Mouse (Mus musculus) ovary, postnatal 10 days (tissue): ENCODE results near the gene Sec63.

Experiments used
- DNase-seq: peaks from one replicate; pipeline ENCODE4 v3.0.0; 2022; ENCODE audit warnings: low spot score

Gene Sec63

GRCm38 (mm10) chr10:42863621-42864391 is 102.5 kb downstream of the Sec63 start:
- DNase-seq = peak; percentile 40

- DNase-seq = no peak
Measured at GRCm38 (mm10) chr10:42864696-42865095, 103.4 kb downstream of the Sec63 start.

DNA sequence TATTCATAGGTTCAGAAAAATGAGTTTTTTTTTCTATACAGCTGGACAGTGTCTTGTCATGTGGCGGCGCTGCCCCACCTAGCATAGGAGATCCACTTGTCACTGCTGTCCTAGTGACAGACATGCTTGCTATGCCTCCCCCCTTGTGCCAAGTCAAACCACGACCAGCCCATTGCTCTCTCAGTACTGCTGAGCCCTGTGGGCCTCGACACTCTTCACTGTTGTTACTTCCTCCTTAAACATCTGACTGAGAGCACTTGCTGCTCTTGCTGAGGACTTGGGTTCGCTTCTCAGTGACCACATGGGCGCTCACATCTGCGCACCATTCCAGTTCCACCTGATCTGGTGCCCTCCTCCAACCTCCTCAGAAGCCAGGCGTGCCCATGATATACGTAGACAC is 107.1 kb downstream of the Sec63 start:
- no peak for DNase-seq

GRCm38 (mm10) chr10:42869467-42869866 is 108.2 kb downstream of the Sec63 start:
- DNase-seq = no peak

DNA sequence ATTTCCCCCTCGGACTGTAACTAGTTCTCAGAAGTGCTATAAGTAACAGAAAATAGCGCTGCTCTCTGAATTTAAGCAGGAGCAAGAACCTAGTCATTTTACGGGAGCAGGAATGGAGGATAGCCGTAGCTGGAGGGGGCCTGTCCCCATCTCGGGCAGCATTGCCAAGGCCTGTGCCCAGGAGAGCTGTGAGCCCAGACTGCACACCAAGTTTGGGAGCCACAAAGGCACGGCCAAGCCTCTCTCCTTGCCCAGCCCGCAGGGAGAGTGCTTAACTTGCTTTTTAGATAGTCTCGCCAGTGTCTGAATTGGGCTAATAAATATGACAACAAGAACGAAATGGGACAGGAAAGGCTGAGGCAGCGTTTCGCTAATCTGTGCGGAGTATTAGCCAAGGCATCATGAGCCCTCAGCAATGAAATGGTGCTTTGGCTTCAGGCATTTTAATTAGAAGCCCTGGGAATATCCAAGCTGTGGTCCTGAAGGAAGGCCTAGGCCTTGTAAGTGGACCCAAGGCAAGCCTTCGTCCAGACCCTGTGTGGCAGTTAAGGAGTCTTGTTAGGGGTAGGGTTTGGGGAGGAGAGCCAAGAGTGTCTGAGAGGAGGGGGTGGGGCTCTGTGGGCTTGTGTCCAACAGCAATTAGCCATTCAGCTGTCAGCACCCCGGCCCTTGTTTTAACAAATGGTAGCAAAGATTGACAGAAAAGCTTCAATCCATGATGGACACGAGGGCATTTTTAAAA is 111.1 kb downstream of the Sec63 start:
- DNase-seq = no peak

- no peak for DNase-seq
Measured at GRCm38 (mm10) chr10:42873077-42873595, 111.8 kb downstream of the Sec63 start.

DNA sequence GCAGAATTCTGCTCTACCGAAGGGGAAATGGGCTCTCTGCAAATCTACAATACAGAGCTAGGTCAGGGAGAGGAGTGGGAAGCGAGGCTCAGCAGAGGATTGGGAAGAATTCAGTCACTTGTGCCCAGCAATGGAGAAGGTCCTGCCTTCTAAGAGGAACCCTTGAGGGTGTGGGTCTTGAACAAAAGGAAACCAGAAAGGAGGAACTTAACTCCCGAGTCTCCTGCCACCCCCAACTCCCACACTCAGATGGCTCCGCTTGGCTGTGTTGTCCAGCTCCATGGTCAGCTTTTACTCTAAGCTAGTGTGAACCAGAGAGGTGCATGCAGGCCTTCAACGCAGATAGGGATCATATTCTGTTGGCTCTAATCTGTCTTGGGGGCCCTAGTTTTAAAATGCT is 114.9 kb downstream of the Sec63 start:
- DNase-seq = no peak

DNA sequence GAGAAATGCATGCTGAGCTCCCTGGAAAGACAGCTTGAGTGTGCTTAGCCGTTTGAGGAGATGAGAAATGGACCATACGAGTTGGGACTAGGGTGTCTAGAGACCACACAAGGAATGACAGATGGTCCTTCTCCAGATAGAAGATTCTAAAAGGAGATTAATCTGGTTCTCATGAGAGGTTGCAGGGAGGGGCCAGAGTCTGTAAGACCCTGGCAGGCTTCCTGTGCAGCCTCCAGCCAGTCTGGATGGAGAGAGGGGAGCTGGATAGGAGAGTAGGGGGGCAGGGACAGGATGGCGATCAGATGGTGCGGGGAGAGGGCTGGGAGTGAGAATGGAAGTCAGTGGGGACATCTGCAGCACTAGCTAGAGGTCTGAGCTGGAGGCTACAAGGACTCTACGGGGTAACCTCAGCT is 118.0 kb downstream of the Sec63 start:
- no peak for DNase-seq

- no peak for DNase-seq
Measured at GRCm38 (mm10) chr10:42879682-42880081, 118.4 kb downstream of the Sec63 start.
